Mouse (Mus musculus) gastrocnemius, adult 2 months (tissue): Measurements from ENCODE around the gene Gng7. TPM values are rescaled to one million over a fixed set of nuclear protein-coding genes. Genes with fewer than 3 reads are reported as not detected.

Source experiments
- DNase-seq: peaks from one replicate; pipeline ENCODE4 v3.0.0; 2022
- H3K27ac ChIP-seq: fragments of 200-600 bp; 2 replicates; pipeline ENCODE4 v1.8.1; 2022; ENCODE audit warnings: mild to moderate bottlenecking
- H3K4me3 ChIP-seq: fragments of 200-600 bp; 2 replicates; pipeline ENCODE4 v1.8.1; 2022; ENCODE audit warnings: mild to moderate bottlenecking, moderate library complexity
- CTCF ChIP-seq: fragments of 200-600 bp; IDR thresholded peaks from 2 replicates; pipeline ENCODE4 v1.8.1; 2022; ENCODE audit warnings: antibody characterized with exemption, mild to moderate bottlenecking, moderate library complexity
- intact Hi-C: fragments of 180-260 bp; cut with DNase I; formaldehyde crosslinking; loops from one replicate; pipeline ENCODE4 v1.15.1; 2025
- total RNA-seq, 2 experiments: library from RNA; stranded (reverse); gene quantifications; 2 replicates each; pipeline ENCODE4 v1.2.3; 2021

Gng7 gene
- total RNA-seq, 2 experiments from 2014 or later = 0.66 to 1.0 TPM

GRCm38 (mm10) chr10:80940988-80941347, 73.8 kb downstream of the Gng7 start:
- TF ChIP-seq CTCF = no peak
- Histone ChIP-seq H3K4me3 (peak overlapping the region; percentile 66), H3K27ac (peak overlapping the region; percentile 93)
- intact Hi-C loops = no loop called here
- DNase-seq = no peak

- DNase-seq = peak; percentile 95
- TF ChIP-seq CTCF = no peak
- intact Hi-C loops = no loop called here
- Histone ChIP-seq H3K4me3 (peak overlapping the region; percentile 66), H3K27ac (peak overlapping the region; percentile 93)
These were observed 74.3 kb downstream of the Gng7 start for GRCm38 (mm10) chr10:80940320-80940987.

GRCm38 (mm10) chr10:80939671-80940070, 75.1 kb downstream of the Gng7 start:
- H3K27ac ChIP-seq = peak overlapping the region; percentile 93
- DNase-seq = peak; percentile 91
- no peak for TF ChIP-seq CTCF
- peak overlapping the region; percentile 66 for H3K4me3 ChIP-seq
- intact Hi-C loops = no loop called here

GRCm38 (mm10) chr10:80938831-80939550, 75.8 kb downstream of the Gng7 start:
- intact Hi-C loops = no loop called here
- Histone ChIP-seq H3K4me3 (peak overlapping the region; percentile 66), H3K27ac (peak overlapping the region; percentile 93)
- peak; percentile 77 for DNase-seq
- TF ChIP-seq CTCF = no peak

- TF ChIP-seq CTCF = no peak
- Histone ChIP-seq H3K4me3 (no peak overlapping the region; the same call in 1 of the 2 replicates), H3K27ac (peak overlapping the region; percentile 93)
- intact Hi-C loops = no loop called here
- peak; percentile 89 for DNase-seq
These were observed 77.1 kb downstream of the Gng7 start for GRCm38 (mm10) chr10:80937646-80938045.

GRCm38 (mm10) chr10:80936810-80937164, 78.0 kb downstream of the Gng7 start:
- peak overlapping the region; percentile 69 for H3K4me3 ChIP-seq
- TF ChIP-seq CTCF = no peak
- H3K27ac ChIP-seq = peak overlapping the region; percentile 96
- DNase-seq = no peak
- intact Hi-C loops = no loop called here

GRCm38 (mm10) chr10:80936135-80936809, 78.5 kb downstream of the Gng7 start:
- DNase-seq = peak; percentile 86
- intact Hi-C loops = no loop called here
- TF ChIP-seq CTCF = no peak
- Histone ChIP-seq H3K4me3 (peak overlapping the region; percentile 69), H3K27ac (peak overlapping the region; percentile 96)

- intact Hi-C loops = no loop called here
- H3K27ac ChIP-seq = peak overlapping the region; percentile 96
These were observed 79.0 kb downstream of the Gng7 start for GRCm38 (mm10) chr10:80935698-80936097.

GRCm38 (mm10) chr10:80935241-80935640, 79.5 kb downstream of the Gng7 start:
- Histone ChIP-seq H3K27ac (peak overlapping the region; percentile 96), H3K4me3 (no peak overlapping the region)
- no peak for DNase-seq
- TF ChIP-seq CTCF = no peak
- intact Hi-C loops = no loop called here

More at GRCm38 (mm10) chr10:80935698-80936097, 79.0 kb downstream of the Gng7 start:
- no peak for DNase-seq
- no peak for TF ChIP-seq CTCF
- H3K4me3 ChIP-seq = peak overlapping the region; percentile 69

GRCm38 (mm10) chr10:80934136-80934985, 80.4 kb downstream of the Gng7 start:
- Histone ChIP-seq H3K27ac (peak overlapping the region; percentile 96), H3K4me3 (no peak overlapping the region)
- intact Hi-C loops = no loop called here
- no peak for TF ChIP-seq CTCF
- DNase-seq = no peak

GRCm38 (mm10) chr10:80933421-80933979, 81.2 kb downstream of the Gng7 start:
- intact Hi-C loops = no loop called here
- peak overlapping the region; percentile 88 for H3K4me3 ChIP-seq
- DNase-seq = peak; percentile 59
- TF ChIP-seq CTCF = no peak
- peak overlapping the region; percentile 96 for H3K27ac ChIP-seq
